Mouse (Mus musculus): ENCODE results near the gene Smim15.

GRCm38 (mm10) chr13:108045646-108046045 lies 1.4 kb downstream of the Smim15 start:
- TF ChIP-seq HCFC1 (IDR thresholded peaks at IDR 0.05; ENCODE audit: borderline replicate concordance, insufficient read depth, low read length) (no peak), CHD2 (IDR thresholded peaks at IDR 0.05; ENCODE audit: low read depth, low read length) (no peak), MAFK (IDR thresholded peaks at IDR 0.05; ENCODE audit: insufficient read depth, low read depth, low read length) (no peak), ZNF384 (IDR thresholded peaks at IDR 0.05; ENCODE audit: low read depth, low read length) (no peak)

Data from ES-E14 (cell line).